Mouse (Mus musculus) heart, adult 2 months (tissue): ENCODE results near the gene Gtf3c2.

Source experiments
- CTCF ChIP-seq: fragments of 200-600 bp; IDR thresholded peaks from 2 replicates; pipeline ENCODE4 v1.8.1; 2022; ENCODE audit warnings: antibody characterized with exemption, mild to moderate bottlenecking, moderate library complexity
- POLR2A ChIP-seq: fragments of 200-500 bp; IDR thresholded peaks from 2 replicates; pipeline ENCODE4 v1.6.1; 2011; ENCODE audit warnings: mild to moderate bottlenecking, low read depth, low read length, control low read depth; ENCODE audit not compliant: insufficient read depth

DNA sequence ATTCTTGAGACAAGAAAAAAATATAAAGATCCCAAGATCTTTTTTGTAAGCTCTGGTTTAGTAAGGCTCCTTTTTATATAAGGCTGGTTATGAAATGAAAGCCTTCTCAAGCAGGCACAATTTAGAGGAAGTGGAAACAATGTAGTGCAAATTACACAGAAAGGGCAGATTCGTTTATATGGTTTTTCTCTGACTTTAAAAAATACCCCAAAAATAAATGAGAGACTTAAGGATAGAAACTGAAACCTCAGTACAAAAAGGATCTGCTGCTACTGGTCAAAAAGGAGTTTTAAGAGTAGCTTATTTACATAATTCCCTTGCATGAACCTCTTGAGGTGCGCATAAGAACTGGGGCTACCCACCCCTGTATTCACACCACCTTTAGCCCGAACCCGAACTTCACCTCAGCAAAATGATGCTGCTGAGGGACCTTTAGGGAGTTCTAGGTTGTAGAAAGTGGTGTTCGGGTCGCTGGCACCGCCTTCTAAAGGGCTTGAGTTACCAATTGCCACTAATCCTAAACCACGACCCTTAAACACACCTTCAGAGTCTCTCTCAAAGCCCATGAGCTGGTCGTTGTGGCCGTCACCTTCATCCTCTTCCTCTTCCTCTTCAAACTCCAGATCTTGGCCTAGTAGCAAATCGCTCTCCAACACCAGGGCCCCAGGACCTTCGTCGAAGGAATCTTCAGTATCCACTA lies 21.2 kb upstream of the Gtf3c2 start:
- TF ChIP-seq CTCF, result no peak
- TF ChIP-seq POLR2A, result no peak
